Mouse (Mus musculus) right cerebral cortex, adult 2 months (tissue): ENCODE measurements around the gene Hsd3b6.
"Not testable (repeated sequence)": the region's sequence is repeated elsewhere in the genome, so short reads cannot be mapped to it uniquely, and the experiment has no call there.

Experiments used
- DNase-seq, 2 experiments: peaks; one replicate each; pipeline ENCODE4 v3.0.0; 2021 to 2022; ENCODE audit warnings: low spot score in 2 of 2

Hsd3b6 gene

GRCm38 (mm10) chr3:98814101-98814670 is at the start of gene Hsd3b6:
Gene Hsd3b6 (minus strand): TSS chr3:98814443.
- no peak for DNase-seq

- no peak for DNase-seq
Measured at GRCm38 (mm10) chr3:98862800-98863199, 48.6 kb upstream of the Hsd3b6 start.

GRCm38 (mm10) chr3:98859576-98859975 is 45.3 kb upstream of the Hsd3b6 start, which contains the start of gene Hsd3b1:
Gene Hsd3b1 (minus strand): TSS chr3:98859794.
- DNase-seq, result no peak

GRCm38 (mm10) chr3:98858051-98858450 is 43.8 kb upstream of the Hsd3b6 start:
- DNase-seq, result no peak

DNA sequence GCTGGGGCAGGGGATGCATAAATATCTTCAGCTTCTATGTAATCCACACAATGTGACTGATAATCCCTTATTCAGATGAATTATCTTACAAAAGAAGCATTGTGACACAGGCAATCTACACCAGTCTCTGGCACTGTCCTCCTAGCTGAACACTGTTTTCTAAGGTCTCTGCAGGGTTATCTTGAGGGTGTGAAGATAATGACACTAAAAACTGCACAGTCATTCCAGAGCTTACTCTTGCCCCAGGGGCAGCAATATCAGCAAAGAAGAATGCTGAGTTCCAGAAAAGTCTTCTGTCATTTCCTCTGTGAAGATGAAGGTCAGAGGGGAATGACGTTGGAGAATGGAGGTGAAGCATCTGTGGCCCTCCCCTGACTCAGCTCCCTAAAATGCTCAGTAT is 42.6 kb upstream of the Hsd3b6 start:
- DNase-seq, result no peak

DNA sequence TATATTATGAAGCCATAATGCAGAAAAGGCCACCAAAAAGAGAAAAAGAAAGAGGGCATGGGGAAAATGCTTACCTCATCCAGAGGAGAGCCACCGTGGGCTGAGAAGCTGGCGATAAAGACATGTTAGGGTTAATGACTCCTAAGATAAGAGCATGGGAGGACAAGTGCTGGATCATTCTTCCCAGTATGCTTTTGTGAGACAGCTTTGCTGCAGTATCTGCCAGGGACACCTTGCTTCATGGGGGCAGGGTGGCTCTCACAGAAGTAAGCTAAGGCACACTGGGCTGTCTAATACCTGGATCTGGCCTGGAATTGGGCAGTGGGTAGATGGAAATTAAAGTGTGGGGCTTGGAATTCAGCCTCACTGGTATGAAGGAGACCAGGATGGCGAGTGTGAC is 40.9 kb upstream of the Hsd3b6 start:
- no peak for DNase-seq

DNA sequence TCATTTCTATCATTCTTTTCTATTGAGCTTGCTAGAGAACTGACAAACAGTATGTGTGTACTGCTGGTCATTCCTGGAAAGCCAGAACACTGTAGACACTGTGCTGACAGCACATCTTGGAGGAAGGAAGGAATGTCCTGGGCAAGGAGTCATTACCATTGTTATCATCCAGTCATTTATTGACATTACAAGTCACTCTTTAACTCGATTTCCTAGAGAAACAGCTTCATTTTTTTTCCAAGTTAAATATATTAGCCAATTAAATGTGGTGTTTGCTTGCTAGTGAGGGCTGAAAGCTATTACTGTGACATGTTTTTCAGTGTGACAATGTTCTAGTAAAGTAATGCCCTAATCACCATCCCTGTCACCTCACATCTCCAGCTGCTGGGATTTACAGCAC is 39.4 kb upstream of the Hsd3b6 start:
- DNase-seq, result no peak

DNA sequence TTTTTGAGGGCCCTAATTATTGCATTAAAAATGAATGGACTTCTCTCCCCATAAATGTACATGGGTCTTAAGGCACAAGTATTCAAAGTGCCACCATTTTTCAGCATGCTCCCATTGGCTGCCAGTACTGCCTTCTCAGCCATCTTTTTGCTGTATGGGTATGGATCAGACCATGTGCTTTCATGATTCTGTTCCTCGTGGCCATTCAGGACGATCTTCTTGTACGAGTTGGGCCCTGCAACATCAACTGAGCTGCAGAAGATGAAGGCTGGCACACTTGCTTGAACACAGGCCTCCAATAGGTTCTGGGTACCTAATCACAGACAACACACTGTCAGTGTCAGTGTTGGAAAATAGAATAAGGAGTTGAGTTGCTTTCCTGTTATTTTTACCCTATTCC is 38.8 kb upstream of the Hsd3b6 start:
- no peak for DNase-seq

DNA sequence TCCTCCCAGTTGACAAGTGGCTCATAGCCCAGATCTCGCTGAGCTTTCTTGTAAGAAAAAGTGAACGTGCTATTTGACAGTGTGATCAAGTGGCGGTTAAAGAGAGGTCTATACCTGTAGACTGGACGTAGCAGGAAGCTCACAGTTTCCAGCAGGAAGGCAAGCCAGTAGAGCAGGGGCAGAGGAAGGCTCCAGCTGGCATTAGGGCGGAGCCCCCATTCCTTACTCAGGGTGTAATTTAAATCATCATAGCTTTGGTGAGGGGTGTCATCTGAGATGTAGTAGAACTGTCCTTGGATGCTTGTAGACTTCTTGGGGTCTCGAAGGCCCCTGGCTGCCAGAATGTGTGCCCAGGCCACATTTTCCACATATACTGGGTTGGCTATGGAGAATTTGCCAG is 38.4 kb upstream of the Hsd3b6 start:
- DNase-seq, result no peak

DNA sequence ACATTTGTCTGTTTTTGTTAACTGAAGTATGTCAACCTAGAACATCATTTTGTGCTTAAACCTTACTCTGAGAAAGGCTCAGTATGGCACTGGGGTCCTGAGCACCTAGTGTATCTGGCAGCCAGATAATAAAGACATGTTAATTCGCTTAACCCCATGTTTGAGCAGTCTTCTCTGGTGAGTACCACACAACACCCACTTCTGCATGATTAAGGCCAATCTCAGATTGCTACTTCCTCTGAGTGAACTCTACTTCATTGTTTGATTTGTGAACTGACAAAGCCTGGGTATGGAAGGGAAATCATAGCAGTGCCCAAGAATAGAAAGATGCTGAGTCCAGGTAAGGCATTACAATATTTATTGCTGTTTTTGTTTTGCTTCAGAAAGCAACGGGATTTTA is 37.6 kb upstream of the Hsd3b6 start:
- no peak for DNase-seq

DNA sequence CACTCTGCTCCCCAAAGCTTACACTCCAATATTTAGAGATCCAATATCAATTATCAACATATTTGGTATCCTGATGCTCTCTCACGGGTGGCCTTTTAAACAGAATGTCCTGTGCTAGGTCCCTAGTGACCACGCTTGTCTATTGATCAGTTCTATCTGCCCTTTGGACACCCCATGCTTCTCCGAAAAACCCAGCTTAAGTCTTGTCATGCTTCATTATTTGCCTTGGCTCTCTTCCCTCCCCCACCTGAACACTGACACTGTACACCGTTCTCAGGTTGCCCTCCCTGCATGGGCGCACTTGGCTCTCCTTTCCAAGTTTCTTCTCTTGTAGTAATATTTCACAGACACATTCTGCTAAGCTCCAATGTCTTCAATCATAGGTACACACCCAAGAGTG is 36.0 kb upstream of the Hsd3b6 start:
- no peak for DNase-seq

DNA sequence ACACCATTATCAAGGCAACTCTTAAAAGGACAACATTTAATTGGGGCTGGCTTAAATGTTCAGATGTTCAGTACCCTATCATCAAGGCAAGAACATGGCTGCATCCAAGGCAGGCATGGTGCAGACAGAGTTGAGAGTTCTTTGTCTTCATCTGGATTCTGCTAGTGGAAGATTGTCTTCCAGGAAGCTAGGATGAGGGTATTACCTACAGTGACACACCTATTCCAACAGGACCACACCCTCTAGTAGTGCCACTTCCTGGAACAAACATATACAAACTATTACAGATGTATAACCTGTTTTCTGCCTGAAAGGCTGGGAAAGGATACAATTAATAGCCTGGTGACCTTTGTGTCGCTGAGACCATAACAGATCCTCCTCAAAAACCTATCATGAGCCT is 34.7 kb upstream of the Hsd3b6 start:
- DNase-seq, result no peak

- DNase-seq, result not testable (repeated sequence)
Measured at GRCm38 (mm10) chr3:98812653-98813052, 1.6 kb downstream of the Hsd3b6 start.

DNA sequence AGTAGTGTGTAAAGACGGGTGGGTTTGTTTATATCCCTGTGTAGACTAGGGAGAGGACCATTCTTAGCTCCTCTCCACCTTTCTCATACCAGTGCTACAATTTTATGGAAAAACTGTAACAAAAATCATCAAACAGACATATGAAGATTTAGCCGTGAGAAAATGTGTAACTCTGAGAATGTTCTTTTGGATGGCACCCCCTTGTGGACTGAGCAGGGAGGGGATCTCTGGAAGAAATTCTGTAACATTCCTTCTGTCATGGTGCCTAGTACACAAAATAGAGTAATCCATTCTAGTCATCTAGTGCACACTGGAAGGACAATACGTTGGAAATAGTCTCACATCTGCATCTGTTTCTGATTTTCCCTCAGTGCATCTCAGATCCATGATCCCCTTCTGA is 9.2 kb downstream of the Hsd3b6 start:
- DNase-seq, result not testable (repeated sequence)

- DNase-seq, result no peak
Measured at GRCm38 (mm10) chr3:98786551-98786950, 27.7 kb downstream of the Hsd3b6 start.

DNA sequence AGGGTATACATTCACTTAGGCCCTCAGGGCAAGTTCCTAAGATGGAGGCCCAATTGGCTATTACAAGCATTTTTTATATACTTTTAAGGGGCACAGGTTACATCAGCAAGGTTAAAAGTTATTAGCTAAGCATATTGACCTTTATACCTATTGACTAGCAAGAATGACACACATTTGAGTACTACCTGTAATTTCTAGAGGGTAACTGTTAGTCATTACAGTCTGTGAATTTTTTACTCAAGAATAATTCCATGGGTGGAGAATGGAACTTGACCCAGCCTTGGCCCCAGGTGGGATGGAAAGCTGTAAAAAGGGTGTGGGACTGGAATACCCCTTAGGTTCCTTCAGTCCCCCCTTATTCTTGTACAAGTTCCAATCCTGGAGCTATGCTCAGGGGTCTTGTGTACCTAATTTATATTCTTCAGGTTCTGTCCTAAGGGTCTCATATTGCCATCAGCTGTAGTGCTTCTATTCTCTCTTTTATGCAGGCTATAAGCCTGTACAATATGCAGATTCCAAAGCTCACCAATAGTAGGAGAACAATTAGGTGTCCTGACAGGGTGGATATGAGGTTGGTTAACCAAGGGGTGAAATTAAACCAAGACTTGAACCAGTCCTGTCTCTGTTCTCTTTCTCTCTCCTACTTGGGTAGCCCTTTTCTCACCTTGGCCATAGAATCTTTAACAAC is 31.9 kb downstream of the Hsd3b6 start:
- DNase-seq, result no peak

DNA sequence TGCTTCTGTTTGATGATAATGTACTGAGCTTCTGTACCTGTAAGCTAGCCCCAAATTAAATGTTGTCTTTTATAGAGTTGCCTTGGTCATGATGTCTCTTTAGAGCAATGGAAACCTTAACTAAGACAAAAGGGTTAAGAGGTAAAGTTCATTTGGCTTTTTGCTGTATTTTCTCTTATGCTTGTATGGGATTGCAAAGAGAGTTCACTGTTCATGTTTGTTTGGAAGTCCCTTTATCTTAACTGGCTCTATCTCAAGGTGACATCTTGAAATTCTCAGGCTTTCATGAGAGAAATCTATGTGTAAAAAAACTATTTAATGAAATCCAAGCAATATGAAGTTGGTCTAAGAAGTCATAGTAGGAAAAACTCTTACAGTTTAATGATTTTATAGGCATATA is 33.3 kb downstream of the Hsd3b6 start:
- no peak for DNase-seq

DNA sequence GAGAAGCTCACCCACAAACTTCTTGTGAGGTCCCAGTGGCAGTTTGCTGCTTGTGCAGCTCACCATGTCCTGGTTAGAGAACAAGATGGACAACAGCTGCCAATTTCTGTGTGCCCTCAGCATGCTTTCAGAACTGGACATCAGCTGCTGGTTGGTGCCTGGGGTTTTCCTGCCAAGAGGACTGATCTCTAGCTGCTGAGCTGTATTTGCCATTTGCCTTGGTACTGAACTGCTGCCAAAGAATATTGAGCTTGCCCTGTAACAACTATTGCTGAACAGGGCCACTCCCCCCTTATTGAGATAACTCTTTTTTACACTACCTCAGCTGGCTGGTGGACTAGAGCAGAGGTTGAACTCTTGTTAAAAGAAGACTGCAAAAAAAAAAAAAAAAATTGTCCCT is 50.1 kb downstream of the Hsd3b6 start:
- no peak for DNase-seq

DNA sequence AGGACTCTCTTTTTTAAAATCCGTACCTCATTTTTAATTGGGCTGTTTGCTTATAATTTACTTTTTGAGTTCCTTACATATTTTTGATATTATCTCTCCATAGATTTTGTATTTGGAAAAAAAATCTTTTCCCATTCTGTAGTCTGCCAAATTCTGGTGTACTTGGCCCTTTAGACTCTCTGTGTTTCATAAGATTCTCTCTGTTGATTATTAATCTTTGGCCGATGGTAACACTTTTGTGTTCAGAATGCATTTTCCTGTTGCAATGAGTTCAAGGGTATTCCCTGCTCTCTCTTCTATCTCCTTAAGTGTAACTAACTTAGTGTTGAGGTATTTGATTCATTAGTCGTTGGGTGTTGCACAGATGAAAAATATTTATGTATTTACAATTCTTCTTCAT is 57.4 kb downstream of the Hsd3b6 start:
- DNase-seq, result no peak
